Mouse (Mus musculus) urinary bladder, postnatal 14 days (tissue): ENCODE results near the gene Rln1.

Source experiments
- DNase-seq: peaks from one replicate; pipeline ENCODE4 v3.0.0; 2021; ENCODE audit warnings: low spot score

The Rln1 gene

DNA sequence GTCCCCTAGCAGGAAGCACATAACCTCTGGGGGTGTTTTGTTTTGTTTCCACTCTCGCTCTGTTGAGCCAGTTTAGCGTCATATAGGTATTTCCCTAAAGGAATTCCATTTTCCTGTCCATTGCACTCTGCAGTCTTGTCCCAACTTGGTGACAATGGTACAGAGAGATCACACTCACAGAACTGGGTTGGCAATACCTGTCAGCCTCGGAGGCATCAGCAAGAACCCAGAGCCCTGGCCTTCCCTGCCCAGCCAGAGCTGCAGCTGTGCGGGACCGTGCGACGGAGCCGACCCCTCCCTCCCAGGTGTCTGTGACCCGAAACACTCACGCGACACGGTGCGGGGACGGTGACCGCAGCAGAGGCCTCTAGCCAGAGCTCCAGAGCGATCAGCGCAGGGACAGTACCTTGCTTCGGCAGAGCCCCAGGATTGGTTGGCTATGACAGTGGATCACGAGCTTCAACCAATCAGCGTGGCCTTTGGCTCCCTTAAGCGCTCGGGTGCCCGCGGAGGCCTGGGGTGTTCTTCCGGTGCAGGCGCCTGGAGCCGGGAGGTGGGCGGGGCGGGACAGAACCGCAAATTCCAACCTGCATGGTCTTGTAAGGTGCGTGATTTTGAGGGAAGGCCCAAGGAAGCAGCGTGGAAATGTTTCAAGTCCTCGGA lies 27.1 kb upstream of the Rln1 start:
- DNase-seq: peak; percentile 91

DNA sequence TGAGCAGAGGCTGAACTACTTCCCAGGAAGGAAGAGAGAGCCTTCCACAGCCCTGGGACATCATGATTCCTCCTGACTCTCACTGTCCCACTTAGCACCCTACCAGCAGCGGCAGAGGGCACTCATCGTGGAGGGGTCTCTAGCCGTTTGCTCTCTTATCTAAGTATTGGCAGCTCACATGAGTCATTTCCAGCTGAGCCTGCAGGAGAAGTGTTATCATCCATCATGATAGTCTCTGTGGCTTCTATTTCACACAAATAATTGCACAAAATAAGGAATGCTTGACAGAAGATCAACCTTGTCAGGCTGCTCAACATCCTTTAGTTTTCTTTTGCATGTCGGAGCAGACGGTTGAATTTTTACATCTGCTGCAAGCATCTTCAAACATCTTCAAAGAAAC lies 25.8 kb upstream of the Rln1 start:
- DNase-seq: no peak

DNA sequence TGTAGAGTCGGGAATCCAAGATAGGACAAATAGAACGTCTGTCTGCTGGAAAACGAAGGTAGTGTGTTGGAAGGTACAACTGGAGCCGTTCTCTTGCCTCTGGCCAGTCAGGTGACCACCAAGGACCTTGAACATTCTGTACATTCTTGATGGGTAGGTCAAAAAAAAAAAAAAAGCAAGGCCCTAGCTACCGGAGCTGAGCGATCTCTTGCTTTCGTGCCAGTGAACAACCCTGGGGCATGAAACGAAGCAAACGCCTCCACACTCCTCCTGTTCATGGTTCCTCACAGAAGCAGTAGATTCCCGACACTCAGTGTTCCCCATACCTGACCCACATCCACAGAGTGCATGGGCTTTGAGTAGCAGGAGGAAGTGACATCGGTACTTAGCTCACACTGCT lies 21.8 kb upstream of the Rln1 start:
- DNase-seq: no peak

DNA sequence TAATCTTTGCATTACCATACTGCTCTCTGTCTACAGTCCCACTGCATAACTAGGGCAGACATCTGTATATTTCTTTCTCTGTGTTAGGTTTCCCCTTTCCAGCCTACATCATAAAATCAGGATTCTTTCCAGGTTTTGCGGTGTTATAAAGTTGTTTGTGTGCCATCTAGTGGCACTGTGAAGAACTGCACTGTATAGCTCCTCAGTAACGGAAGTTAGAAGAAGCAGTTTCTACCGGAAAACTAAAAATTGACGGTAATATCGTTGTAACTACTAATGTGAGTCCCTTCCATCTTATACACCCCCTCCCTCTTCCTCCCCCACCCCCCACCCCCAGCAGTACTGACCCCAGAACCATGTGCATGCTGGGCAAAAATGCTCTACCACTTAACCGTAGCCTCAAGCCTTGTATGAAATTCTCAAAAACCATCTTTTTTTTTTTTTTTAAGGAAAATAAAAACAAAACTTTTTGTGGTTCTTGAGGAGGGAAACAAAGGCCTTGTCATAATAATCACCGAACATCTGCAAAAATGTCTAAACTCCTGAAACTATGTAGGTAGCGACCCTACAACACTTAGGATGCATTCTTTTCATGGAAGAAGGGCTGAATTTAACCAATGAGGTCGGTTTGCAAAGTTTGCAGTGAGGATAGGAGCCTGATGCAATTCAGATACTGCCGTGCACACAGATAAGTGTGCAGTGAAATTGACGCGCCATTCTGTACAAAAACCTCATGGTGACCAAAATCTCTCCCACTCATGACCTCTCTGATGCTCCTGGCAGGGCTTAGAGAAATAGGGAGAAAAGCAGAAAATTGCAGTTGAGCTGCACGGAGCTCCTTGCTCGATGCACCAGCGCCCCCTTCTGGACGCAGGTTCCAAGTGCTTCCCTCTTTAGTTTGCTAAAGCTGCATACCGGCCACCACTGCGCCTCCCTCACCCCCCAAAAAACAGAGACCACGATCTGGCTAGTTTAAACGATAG lies 20.7 kb upstream of the Rln1 start:
- peak; percentile 91 for DNase-seq

DNA sequence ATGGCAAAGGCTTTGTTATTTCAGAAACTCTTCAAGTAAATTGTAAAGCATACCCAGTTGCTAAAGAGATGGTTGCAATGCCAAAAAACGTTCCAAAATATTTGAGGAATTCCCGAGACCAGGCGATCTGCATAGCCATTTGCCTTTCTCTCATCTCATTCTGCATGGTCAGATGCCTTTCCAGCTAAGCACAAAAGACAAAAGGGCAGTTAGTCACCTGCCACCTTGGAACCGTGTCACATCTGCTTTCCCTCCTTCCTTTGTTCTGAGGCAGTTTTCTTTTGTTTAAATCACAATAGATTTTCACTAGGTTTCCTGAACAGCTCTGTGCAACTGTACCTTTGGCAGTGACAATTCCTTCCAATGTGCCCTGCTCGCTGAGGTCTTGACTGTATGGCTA lies 16.5 kb upstream of the Rln1 start:
- no peak for DNase-seq

DNA sequence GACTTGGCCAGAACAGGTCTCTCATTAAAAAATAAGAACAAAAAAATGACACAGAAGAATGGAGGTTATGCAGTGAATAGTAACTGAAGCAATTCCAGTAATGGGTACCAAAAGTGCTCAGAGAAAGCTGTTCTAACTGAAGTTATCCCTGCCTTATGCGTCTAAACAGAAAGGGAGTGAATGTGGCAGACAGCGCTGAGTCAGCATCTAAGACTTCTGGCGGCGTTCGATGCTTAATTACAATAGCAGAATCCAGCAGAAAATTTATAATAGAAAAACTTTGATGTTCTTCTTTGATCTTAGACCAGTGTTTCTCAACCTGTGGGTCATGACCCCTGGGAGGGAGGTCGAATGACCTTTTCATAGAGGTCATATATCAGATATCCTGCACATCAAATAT lies 11.2 kb upstream of the Rln1 start:
- no peak for DNase-seq

DNA sequence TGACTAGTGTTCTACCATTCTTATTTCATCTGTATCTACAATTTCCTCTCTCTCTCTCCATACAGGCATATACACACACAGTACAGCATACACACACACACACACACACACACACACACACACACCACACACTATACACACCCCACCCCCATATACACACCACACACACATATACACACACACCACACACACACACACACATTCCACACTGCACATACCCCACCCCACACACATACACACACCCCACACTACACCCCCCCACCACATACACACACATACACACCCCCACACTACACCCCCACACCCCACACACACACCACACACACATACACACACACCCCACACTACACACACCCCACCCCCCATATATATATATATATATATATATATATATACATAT lies 10.4 kb upstream of the Rln1 start:
- no peak for DNase-seq

DNA sequence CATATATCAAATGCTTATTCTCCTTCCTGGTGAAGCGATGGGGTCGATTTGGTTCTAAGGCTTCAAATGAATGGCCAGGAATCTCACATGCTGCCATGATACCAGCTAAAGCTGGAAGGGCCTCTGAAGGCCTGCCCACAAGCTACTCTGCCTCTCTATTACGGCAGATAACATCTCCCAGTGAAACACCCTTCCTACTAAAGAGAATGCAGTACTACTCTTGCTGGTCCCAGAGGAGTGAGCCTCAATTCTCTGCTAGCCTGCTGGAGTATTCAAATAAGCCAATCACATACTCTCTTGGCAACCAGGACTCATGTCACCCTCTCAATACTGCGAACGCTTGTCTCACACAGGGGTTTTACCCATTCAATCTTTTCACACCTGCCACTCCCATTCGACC lies 7.8 kb upstream of the Rln1 start:
- DNase-seq: no peak

DNA sequence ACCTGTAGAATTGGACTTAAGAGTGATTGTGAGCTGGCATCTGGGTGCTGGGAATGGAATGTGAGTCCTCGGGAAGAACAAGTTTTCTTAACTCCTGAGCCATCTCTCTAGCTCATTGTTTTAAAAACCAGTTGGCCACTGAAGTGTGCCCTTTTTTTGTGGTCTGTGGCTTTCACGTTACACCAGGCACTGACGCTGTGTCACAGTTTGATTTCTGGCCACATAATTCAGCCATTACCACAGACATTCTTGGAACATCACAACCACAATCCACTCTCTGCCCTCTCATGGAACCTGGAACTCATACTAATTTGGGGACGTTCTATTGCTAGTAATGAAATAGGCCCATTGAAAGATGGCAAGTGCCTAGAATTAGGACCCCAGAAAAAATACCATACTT lies 6.6 kb upstream of the Rln1 start:
- DNase-seq: no peak

DNA sequence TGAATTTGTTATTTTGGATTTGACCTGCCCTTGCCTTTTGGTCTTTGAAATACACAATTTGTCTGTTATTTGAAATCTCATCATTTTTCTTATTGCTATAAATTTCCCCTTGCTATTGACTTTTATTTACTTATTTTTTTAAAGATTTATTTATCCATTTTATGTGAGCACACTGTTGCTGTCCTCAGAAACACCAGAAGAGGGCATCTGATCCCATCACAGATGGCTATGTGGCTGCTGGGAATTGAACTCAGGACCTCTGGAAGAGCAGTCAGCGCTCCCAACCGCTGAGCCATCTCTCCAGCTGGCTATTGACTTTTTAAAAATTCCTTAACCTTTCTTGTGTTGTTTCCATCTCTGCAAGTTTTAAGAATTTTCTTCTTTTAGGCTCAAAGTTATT lies 2.2 kb upstream of the Rln1 start:
- DNase-seq: no peak

DNA sequence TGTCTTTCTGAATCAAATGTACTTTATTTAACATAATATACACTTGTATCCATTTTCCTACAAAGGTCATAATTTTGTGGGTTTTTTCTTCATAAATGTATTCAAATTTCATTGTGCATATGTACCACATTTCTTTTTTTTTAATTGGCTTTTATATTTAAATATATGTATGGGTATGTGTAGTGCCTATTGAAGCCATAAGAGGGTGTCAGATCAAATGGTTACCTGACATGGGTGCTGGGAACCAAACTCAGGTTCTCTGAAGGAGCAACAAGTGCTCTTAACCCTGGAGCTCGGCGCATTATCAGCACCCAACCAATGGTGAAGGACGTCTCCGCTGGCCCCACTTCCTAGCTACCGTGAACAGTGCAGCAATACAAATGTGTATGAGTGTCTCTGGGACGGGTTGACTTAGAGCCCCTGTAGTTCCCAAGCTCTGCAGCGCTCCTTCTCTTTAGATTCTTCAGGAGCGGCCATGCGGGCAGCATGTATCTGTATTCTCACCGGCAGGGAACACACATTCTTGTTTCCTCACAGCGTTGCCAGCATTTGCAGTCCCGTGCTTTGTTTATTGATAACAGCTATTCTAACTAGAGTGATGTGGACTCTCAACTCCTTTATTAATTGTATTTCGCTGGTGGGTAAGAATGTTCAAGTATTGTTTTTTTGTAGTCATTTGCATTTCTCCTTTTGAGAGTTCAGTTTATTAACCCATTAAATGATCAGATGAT lies 7.5 kb downstream of the Rln1 start:
- no peak for DNase-seq

DNA sequence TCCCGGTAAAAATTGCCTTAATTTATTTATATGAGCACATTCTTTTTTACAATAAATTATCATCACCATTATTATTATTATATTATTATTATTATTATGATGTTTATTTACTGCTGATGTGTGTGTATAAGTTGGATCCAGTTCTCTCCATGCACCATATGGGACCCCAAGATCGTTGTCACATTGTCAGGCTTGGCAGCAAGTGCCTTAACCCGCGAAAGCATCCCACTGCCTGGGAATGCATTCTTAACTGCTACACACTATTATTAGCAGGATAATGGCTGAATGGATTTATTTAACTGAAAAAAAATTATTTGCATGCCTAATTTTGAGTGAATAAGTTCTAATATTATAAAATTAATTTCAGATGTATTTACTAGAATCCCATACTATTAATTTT lies 8.1 kb downstream of the Rln1 start:
- no peak for DNase-seq

DNA sequence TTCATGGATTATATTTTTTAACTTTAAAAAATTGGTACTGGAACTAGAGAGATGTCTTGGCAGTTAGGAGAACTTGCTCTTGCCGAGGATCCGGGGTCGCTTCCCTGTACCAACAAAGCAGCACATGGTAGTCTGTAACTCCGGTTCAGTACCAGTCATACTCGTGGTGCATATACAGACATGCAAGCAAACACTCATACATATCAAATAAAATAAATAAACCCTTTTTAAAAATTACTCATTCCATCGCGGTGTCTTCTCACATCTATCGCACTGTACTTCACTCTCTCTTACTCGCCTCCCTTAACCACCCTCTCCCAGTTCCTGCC lies 8.7 kb downstream of the Rln1 start:
- DNase-seq: no peak

DNA sequence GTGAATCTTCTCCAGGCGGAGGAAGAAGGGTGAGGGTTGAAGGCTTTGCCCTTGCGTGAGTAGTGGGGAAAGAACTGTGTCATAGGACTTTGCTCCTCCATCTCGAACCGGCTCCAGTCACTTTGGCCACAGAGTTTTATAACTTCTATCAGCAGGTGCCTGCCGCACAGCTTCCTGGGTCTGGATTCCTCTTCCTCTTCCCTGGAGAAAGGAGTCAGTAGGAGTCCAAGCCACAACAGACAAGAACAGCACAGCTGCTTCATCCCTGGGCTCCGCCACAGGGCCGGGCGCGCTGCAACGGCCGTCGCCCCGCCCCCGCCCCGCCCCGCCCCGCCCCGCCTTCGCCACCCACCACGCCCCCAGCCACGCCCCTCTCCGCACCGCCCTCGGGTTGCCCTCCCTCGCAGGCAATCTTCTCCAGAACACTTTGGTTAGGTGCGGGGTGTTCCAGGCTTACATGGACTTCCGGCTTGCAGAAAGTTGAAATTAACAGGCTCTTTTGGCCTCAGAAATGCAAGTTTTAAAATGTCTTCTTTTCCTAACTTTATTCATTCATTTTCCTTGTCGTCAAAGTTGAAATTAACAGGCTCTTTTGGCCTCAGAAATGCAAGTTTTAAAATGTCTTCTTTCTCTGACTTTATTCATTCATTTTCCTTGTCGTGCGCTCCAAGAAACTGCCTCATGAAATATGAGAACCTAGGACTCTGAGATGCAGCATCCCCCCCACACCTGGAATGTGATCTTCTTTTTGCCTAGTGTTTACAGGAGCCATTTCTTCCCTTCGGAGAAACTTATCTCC lies 9.2 kb downstream of the Rln1 start, which contains the start of gene Insl6:
Gene Insl6 (minus strand): TSS at position 304 of the 799 bp plus-strand sequence.
- peak; percentile 80 for DNase-seq

DNA sequence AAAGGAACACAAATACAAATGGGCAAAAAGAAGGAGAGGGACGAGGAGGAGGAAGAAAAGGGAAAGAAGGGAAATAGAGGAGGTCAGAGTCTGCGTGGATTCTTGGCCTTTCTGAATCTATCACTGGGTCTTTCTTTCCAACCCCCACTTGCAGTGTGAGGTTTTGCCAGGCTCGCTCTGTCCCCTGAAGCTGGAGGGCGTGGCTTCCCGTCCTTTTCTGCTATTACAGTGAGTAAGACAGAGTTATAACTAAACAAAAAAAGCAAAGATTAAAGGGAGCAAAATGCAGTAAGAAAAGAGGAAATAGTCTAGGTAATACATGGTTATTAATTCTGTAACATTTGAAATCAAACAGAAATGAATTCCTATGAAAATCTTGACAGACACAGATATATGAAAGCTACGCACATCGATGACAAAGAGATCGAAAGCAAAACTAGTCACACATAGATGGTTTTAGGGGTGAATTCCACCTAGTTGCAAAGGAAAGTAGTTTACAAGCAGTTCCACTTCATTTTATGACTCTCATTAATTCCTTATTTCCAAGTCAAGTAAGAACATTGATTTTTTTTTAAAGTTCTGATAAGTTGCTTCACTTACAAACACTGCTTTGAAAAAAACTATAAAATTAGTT lies 10.9 kb downstream of the Rln1 start:
- no peak for DNase-seq

DNA sequence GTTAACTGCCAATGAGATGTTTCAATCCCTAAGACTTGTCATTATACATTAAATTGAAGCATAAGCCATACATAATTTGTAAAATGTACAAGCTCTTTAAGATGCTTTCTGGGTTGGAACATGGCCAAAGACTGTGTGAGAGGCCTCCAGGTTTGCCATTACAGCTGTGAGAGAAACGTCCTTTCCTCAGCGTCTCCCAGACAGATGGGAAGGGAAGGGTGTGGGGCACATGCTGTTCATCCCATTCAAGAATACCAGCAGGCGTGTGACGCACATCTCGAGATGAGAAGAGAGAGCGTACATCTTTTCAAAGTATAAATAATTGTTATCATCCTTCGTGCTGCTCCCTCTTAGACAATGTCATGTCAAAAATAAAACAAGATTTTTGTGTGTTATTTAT lies 21.8 kb downstream of the Rln1 start:
- DNase-seq: no peak

DNA sequence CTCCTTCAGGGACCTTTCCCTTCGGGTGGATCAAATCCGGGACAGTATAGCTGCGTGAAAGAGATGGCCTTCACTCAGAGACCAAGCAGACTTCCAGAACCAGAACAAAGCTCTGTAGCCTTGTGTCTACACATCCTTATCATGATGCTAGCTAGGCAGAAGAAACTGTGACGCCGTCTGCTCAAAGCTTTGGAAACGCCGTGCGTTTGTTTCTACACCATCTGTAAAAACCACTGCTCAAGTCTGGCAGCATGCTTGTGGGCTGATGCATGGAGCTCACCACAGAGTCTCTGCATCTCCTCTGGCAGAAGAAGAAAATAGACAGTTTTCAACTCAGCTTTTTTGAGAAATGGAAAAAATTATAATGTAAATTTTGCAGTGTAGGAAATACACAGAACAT lies 22.7 kb downstream of the Rln1 start:
- no peak for DNase-seq

DNA sequence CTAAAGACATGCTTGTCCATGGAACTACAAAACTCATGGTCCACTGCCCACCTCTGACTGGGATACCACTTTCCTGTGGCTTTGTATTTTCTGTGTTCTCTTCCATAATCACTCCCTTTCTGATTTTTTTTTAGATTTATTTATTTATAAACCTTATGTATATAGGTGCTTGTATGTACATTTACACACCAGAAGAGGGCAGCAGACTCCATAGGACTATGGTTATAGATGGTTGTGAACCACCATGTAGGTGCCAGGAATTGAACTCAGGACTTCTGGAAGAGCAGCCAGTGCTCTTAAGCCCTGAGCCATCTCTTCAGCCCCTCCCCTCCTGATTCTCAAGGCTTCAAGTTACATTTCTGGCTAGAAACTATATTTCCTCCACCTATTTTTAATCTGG lies 25.6 kb downstream of the Rln1 start:
- DNase-seq: no peak

DNA sequence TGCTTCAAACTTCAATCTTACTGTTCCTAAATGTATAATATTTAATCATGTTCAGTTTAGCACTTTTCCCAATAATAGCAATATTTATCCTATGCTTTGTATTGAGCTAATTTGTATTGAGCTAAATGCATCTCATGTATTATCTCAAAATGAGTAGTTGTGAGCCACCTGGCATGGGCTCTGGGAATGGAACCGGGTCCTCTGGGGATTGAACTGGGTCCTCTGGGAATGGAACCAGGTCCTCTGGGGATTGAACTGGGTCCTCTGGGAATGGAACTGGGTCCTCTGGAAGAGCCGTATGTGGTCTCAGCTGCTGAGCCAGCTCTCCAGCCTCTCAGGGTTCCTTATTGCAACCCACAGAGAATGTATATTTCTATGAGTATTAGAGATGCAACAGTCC lies 32.4 kb downstream of the Rln1 start:
- no peak for DNase-seq

DNA sequence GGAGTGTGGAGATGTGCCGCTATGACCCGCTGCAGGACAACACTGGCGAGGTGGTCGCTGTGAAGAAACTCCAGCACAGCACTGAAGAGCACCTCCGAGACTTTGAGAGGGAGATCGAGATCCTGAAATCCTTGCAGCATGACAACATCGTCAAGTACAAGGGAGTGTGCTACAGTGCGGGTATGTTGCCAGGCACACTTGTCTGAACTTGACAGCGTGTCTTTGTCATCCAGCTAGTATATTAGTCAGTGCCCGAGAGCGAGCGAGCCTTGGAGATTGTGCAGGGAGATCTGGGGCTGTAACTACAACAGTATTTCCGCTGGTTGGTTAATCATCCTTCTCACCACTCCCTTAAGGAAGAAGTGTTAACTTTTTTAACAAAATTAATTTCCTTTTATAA lies 33.6 kb downstream of the Rln1 start:
- peak; percentile 65 for DNase-seq

DNA sequence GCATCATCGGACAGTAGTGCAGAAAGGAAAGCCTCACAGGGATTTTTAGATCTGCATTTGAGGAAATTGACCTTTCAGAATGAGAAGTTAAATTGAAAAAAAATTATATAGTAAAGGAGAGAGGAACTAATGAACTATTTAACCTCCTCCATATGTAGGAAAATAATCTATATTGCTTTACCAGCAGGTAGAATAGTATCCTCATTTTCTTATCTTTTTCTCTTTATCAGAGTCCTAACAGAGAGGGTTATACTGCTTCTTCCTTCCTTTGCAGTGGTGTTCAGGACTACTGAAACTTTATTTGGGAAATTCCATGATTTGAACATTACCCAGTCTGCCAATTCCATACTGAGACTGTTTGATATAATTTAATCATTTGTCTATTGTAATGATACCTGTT lies 37.1 kb downstream of the Rln1 start:
- DNase-seq: no peak

DNA sequence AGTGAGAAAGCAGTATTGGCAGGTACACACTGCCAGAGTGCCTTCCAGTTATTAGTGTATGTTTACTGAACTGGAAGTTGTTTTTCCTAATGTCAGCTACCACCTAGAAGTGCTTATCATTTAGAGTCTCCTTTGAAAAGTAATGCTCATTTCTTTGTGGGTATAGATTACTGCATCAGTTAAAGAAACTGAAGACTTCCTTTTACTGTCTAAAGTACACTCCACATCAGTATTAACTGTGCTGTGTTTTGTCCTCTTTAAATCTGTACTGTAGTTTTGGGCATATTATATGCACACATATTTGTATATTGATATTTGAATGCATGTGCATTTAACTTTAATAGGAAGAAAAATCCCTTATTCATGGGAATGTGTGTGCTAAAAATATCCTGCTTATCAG lies 38.3 kb downstream of the Rln1 start:
- DNase-seq: no peak
